Mouse (Mus musculus): ENCODE results near the gene Arhgef6. TPM values are rescaled to one million over a fixed set of nuclear protein-coding genes. Genes with fewer than 3 reads are reported as not detected.
A peak's percentile ranks its signal among the peaks of the same experiment; 100 is the strongest.

Gene Arhgef6
- total and polyA plus RNA-seq, 2 experiments, result 1.8 to 5.3 TPM

DNA sequence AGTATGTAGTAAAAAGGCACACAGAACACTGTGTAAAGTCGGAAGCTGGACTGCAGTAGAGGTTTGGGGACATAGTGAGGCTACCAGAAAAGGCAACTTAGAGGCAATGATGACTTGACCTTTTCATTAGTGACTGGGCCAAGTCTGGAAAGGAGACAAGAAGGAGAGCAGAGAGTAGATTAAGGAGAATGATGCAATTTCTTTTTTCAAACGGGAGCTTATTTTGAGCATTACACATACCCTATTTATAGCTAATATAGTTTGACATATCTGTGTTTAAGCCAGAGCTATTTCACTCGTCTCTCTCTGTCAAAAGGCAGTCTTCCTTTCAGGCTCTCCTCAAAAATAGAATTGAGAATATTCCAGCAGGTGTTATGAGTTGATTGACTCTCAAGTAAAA, 50.1 kb downstream of the Arhgef6 start:
- DNase-seq (ENCODE audit: extremely low read depth, low read depth, low spot score), result no peak
- Histone ChIP-seq H3K27me3 (ENCODE audit: control insufficient read depth, insufficient read depth, low read length) (no peaks in the 10 kb centered on the region), H3K4me3 (ENCODE audit: insufficient read depth, low read depth, low read length) (no peak overlapping the region), H3K4me1 (ENCODE audit: control insufficient read depth, insufficient read depth, low read length) (no peaks in the 10 kb centered on the region), H3K36me3 (ENCODE audit: control insufficient read depth, insufficient read depth, low read length) (no peaks in the 10 kb centered on the region), H3K79me2 (ENCODE audit: control insufficient read depth, insufficient read depth, low read length) (no peaks in the 10 kb centered on the region), H3K9ac (ENCODE audit: low read depth, low read length) (no peak overlapping the region), H3K27ac (replicated peaks; ENCODE audit: insufficient read depth, low read depth, low read length) (no peak overlapping the region)
- 76% methylated on average over 3 of the region's 3 CpGs for WGBS
- TF ChIP-seq POLR2A (IDR thresholded peaks at IDR 0.05; ENCODE audit: extremely low read depth, insufficient read depth, low read length), result no peak
- no peak for TF ChIP-seq CTCF (IDR thresholded peaks at IDR 0.05; ENCODE audit: low read depth, low read length)

- H3K9ac ChIP-seq (ENCODE audit: low read depth, low read length), result no peak overlapping the region
- WGBS, result 72% methylated on average over 9 of the region's 9 CpGs
- H3K79me2 ChIP-seq (ENCODE audit: control insufficient read depth, insufficient read depth, low read length), result no peaks in the 10 kb centered on the region
- no peak for DNase-seq (ENCODE audit: extremely low read depth, low read depth, low spot score)
- H3K4me3 ChIP-seq (ENCODE audit: insufficient read depth, low read depth, low read length), result no peak overlapping the region
- H3K27me3 ChIP-seq (ENCODE audit: control insufficient read depth, insufficient read depth, low read length), result no peaks in the 10 kb centered on the region
- TF ChIP-seq CTCF (IDR thresholded peaks at IDR 0.05; ENCODE audit: low read depth, low read length) (no peak), POLR2A (IDR thresholded peaks at IDR 0.05; ENCODE audit: extremely low read depth, insufficient read depth, low read length) (no peak)
- H3K36me3 ChIP-seq (ENCODE audit: control insufficient read depth, insufficient read depth, low read length), result no peaks in the 10 kb centered on the region
- H3K27ac ChIP-seq (replicated peaks; ENCODE audit: insufficient read depth, low read depth, low read length), result no peak overlapping the region
- H3K4me1 ChIP-seq (ENCODE audit: control insufficient read depth, insufficient read depth, low read length), result no peaks in the 10 kb centered on the region
Observed at GRCm38 (mm10) chrX:57286281-57286680, 52.2 kb downstream of the Arhgef6 start.

GRCm38 (mm10) chrX:57282184-57282583, 56.3 kb downstream of the Arhgef6 start:
- Histone ChIP-seq H3K79me2 (ENCODE audit: control insufficient read depth, insufficient read depth, low read length) (no peaks in the 10 kb centered on the region), H3K9ac (ENCODE audit: low read depth, low read length) (no peak overlapping the region), H3K4me3 (ENCODE audit: insufficient read depth, low read depth, low read length) (no peak overlapping the region), H3K27me3 (ENCODE audit: control insufficient read depth, insufficient read depth, low read length) (no peaks in the 10 kb centered on the region), H3K36me3 (ENCODE audit: control insufficient read depth, insufficient read depth, low read length) (no peaks in the 10 kb centered on the region), H3K4me1 (ENCODE audit: control insufficient read depth, insufficient read depth, low read length) (peaks cover 3% of the 10 kb centered on the region), H3K27ac (replicated peaks; ENCODE audit: insufficient read depth, low read depth, low read length) (no peak overlapping the region)
- TF ChIP-seq CTCF (IDR thresholded peaks at IDR 0.05; ENCODE audit: low read depth, low read length), result no peak
- TF ChIP-seq POLR2A (IDR thresholded peaks at IDR 0.05; ENCODE audit: extremely low read depth, insufficient read depth, low read length), result no peak
- no peak for DNase-seq (ENCODE audit: extremely low read depth, low read depth, low spot score)
- 90% methylated on average over 3 of the region's 3 CpGs for WGBS

- Histone ChIP-seq H3K79me2 (ENCODE audit: control insufficient read depth, insufficient read depth, low read length) (no peaks in the 10 kb centered on the region), H3K27ac (replicated peaks; ENCODE audit: insufficient read depth, low read depth, low read length) (0 out of 2 replicates have a peak overlapping the region, but pooled peaks have one; percentile 31), H3K4me1 (ENCODE audit: control insufficient read depth, insufficient read depth, low read length) (peaks cover 3% of the 10 kb centered on the region), H3K27me3 (ENCODE audit: control insufficient read depth, insufficient read depth, low read length) (no peaks in the 10 kb centered on the region), H3K9ac (ENCODE audit: low read depth, low read length) (no peak overlapping the region), H3K4me3 (ENCODE audit: insufficient read depth, low read depth, low read length) (no peak overlapping the region), H3K36me3 (ENCODE audit: control insufficient read depth, insufficient read depth, low read length) (no peaks in the 10 kb centered on the region)
- no peak for TF ChIP-seq POLR2A (IDR thresholded peaks at IDR 0.05; ENCODE audit: extremely low read depth, insufficient read depth, low read length)
- no peak for TF ChIP-seq CTCF (IDR thresholded peaks at IDR 0.05; ENCODE audit: low read depth, low read length)
- 9% methylated on average over 6 of the region's 6 CpGs for WGBS
- peak; percentile 38 for DNase-seq (ENCODE audit: extremely low read depth, low read depth, low spot score)
Observed at GRCm38 (mm10) chrX:57277560-57278335, 60.8 kb downstream of the Arhgef6 start.

GRCm38 (mm10) chrX:57263515-57263914, 75.0 kb downstream of the Arhgef6 start:
- H3K36me3 ChIP-seq (ENCODE audit: control insufficient read depth, insufficient read depth, low read length), result no peaks in the 10 kb centered on the region
- H3K79me2 ChIP-seq (ENCODE audit: control insufficient read depth, insufficient read depth, low read length), result no peaks in the 10 kb centered on the region
- DNase-seq (ENCODE audit: extremely low read depth, low read depth, low spot score), result no peak
- no peak overlapping the region for H3K27ac ChIP-seq (replicated peaks; ENCODE audit: insufficient read depth, low read depth, low read length)
- H3K4me1 ChIP-seq (ENCODE audit: control insufficient read depth, insufficient read depth, low read length), result no peaks in the 10 kb centered on the region
- no peaks in the 10 kb centered on the region for H3K27me3 ChIP-seq (ENCODE audit: control insufficient read depth, insufficient read depth, low read length)
- WGBS, result 87% methylated on average over 4 of the region's 4 CpGs
- no peak for TF ChIP-seq CTCF (IDR thresholded peaks at IDR 0.05; ENCODE audit: low read depth, low read length)
- H3K9ac ChIP-seq (ENCODE audit: low read depth, low read length), result no peak overlapping the region
- no peak overlapping the region for H3K4me3 ChIP-seq (ENCODE audit: insufficient read depth, low read depth, low read length)

GRCm38 (mm10) chrX:57260744-57261143, 77.8 kb downstream of the Arhgef6 start:
- WGBS, result 65% methylated on average over 2 of the region's 2 CpGs

More at GRCm38 (mm10) chrX:57260744-57261143, 77.8 kb downstream of the Arhgef6 start:
- H3K36me3 ChIP-seq (ENCODE audit: control insufficient read depth, insufficient read depth, low read length), result no peaks in the 10 kb centered on the region
- H3K4me3 ChIP-seq (ENCODE audit: insufficient read depth, low read depth, low read length), result no peak overlapping the region
- no peak overlapping the region for H3K9ac ChIP-seq (ENCODE audit: low read depth, low read length)
- H3K4me1 ChIP-seq (ENCODE audit: control insufficient read depth, insufficient read depth, low read length), result no peaks in the 10 kb centered on the region
- H3K27ac ChIP-seq (replicated peaks; ENCODE audit: insufficient read depth, low read depth, low read length), result no peak overlapping the region
- no peaks in the 10 kb centered on the region for H3K27me3 ChIP-seq (ENCODE audit: control insufficient read depth, insufficient read depth, low read length)
- DNase-seq (ENCODE audit: extremely low read depth, low read depth, low spot score), result peak; percentile 13
- no peaks in the 10 kb centered on the region for H3K79me2 ChIP-seq (ENCODE audit: control insufficient read depth, insufficient read depth, low read length)
- peak; percentile 47 for TF ChIP-seq CTCF (IDR thresholded peaks at IDR 0.05; ENCODE audit: low read depth, low read length)
- no peak for TF ChIP-seq POLR2A (IDR thresholded peaks at IDR 0.05; ENCODE audit: extremely low read depth, insufficient read depth, low read length)

Data from liver, adult 2 months (tissue).